Mouse (Mus musculus) ES-E14 (cell line): ENCODE results near the gene Sh3rf1.

Source experiments
- HCFC1 ChIP-seq: IDR thresholded peaks from 2 replicates; pipeline ENCODE4 v1.6.1; 2012; ENCODE audit warnings: low read length, inconsistent platforms, borderline replicate concordance; ENCODE audit not compliant: insufficient read depth
- ZNF384 ChIP-seq: IDR thresholded peaks from 2 replicates; pipeline ENCODE4 v1.6.1; 2012; ENCODE audit warnings: low read depth, low read length, inconsistent platforms

GRCm38 (mm10) chr8:61374059-61374755, 150.5 kb downstream of the Sh3rf1 start:
- no peak for TF ChIP-seq HCFC1
- no peak for TF ChIP-seq ZNF384
